Mouse (Mus musculus): ENCODE measurements around the gene Rhbdl3. TPM values are rescaled to one million over a fixed set of nuclear protein-coding genes. Genes with fewer than 3 reads are reported as not detected.

The Rhbdl3 gene
- total RNA-seq, 1 experiment = 1.3 TPM

- Histone ChIP-seq H3K4me3 (ENCODE audit: insufficient read depth in 1 of 2, low read depth in 1 of 2, low read length in 2 of 2, poor library complexity in 1 of 2, severe bottlenecking in 1 of 2) (peak overlapping the region in 1 of 2 experiments; percentile 48; a peak in 2 of 4 replicates), H3K9me3 (ENCODE audit: control insufficient read depth, insufficient read depth, low read depth, low read length) (no peaks in the 10 kb centered on the region), H3K4me1 (ENCODE audit: control insufficient read depth in 2 of 2, insufficient read depth in 2 of 2, low read length in 2 of 2, poor library complexity in 1 of 2) (peaks cover 0 to 6% of the 10 kb centered on the region in 2 experiments; a peak in 2 of 4 replicates), H3K36me3 (ENCODE audit: control insufficient read depth, insufficient read depth, low read length, poor library complexity, severe bottlenecking) (no peaks in the 10 kb centered on the region), H3K27ac (ENCODE audit: insufficient read depth, low read depth, low read length, poor library complexity, severe bottlenecking) (no peak overlapping the region), H3K9ac (ENCODE audit: insufficient read depth, low read depth, low read length, poor library complexity, severe bottlenecking) (no peak overlapping the region)
- in situ Hi-C loops (cut with MboI; ENCODE audit: low sequenced_read_pairs in 2 of 2, unreplicated experiment in 2 of 2) = no loop called here
- TF ChIP-seq HCFC1 (IDR thresholded peaks at IDR 0.05; ENCODE audit: borderline replicate concordance, insufficient read depth, low read length) = no peak
- no peak for TF ChIP-seq ZC3H11A (IDR thresholded peaks at IDR 0.05; ENCODE audit: borderline replicate concordance, low read depth, low read length)
- peak; percentile 87 for DNase-seq (ENCODE audit: low read depth, low spot score)
Measured at GRCm38 (mm10) chr11:80302536-80302935, 1.8 kb downstream of the Rhbdl3 start.

- Histone ChIP-seq H3K9me3 (ENCODE audit: control insufficient read depth, insufficient read depth, low read depth, low read length) (no peaks in the 10 kb centered on the region), H3K4me3 (ENCODE audit: insufficient read depth in 1 of 2, low read depth in 1 of 2, low read length in 2 of 2, poor library complexity in 1 of 2, severe bottlenecking in 1 of 2) (no peak overlapping the region)
- in situ Hi-C loops (cut with MboI; ENCODE audit: low sequenced_read_pairs in 2 of 2, unreplicated experiment in 2 of 2) = no loop called here
Measured at GRCm38 (mm10) chr11:80303746-80304145, 3.0 kb downstream of the Rhbdl3 start.

GRCm38 (mm10) chr11:80304846-80305245, 4.1 kb downstream of the Rhbdl3 start:
- Histone ChIP-seq H3K9me3 (ENCODE audit: control insufficient read depth, insufficient read depth, low read depth, low read length) (no peaks in the 10 kb centered on the region), H3K9ac (ENCODE audit: insufficient read depth, low read depth, low read length, poor library complexity, severe bottlenecking) (no peak overlapping the region), H3K27ac (ENCODE audit: insufficient read depth, low read depth, low read length, poor library complexity, severe bottlenecking) (no peak overlapping the region), H3K36me3 (ENCODE audit: control insufficient read depth, insufficient read depth, low read length, poor library complexity, severe bottlenecking) (no peaks in the 10 kb centered on the region), H3K4me3 (ENCODE audit: insufficient read depth in 1 of 2, low read depth in 1 of 2, low read length in 2 of 2, poor library complexity in 1 of 2, severe bottlenecking in 1 of 2) (no peak overlapping the region), H3K4me1 (ENCODE audit: control insufficient read depth in 2 of 2, insufficient read depth in 2 of 2, low read length in 2 of 2, poor library complexity in 1 of 2) (peaks cover 0 to 6% of the 10 kb centered on the region in 2 experiments; a peak in 2 of 4 replicates)
- no peak for DNase-seq (ENCODE audit: low read depth, low spot score)
- TF ChIP-seq MAFK (IDR thresholded peaks at IDR 0.05; ENCODE audit: insufficient read depth, low read depth, low read length) (no peak), ZNF384 (IDR thresholded peaks at IDR 0.05; ENCODE audit: low read depth, low read length) (no peak), ZC3H11A (IDR thresholded peaks at IDR 0.05; ENCODE audit: borderline replicate concordance, low read depth, low read length) (no peak), CHD2 (IDR thresholded peaks at IDR 0.05; ENCODE audit: low read depth, low read length) (no peak), HCFC1 (IDR thresholded peaks at IDR 0.05; ENCODE audit: borderline replicate concordance, insufficient read depth, low read length) (no peak)
- in situ Hi-C loops (cut with MboI; ENCODE audit: low sequenced_read_pairs in 2 of 2, unreplicated experiment in 2 of 2) = no loop called here

More at GRCm38 (mm10) chr11:80303746-80304145, 3.0 kb downstream of the Rhbdl3 start:
- Histone ChIP-seq H3K9ac (ENCODE audit: insufficient read depth, low read depth, low read length, poor library complexity, severe bottlenecking) (no peak overlapping the region), H3K4me1 (ENCODE audit: control insufficient read depth in 2 of 2, insufficient read depth in 2 of 2, low read length in 2 of 2, poor library complexity in 1 of 2) (peaks cover 0 to 6% of the 10 kb centered on the region in 2 experiments; a peak in 2 of 4 replicates), H3K36me3 (ENCODE audit: control insufficient read depth, insufficient read depth, low read length, poor library complexity, severe bottlenecking) (no peaks in the 10 kb centered on the region), H3K27ac (ENCODE audit: insufficient read depth, low read depth, low read length, poor library complexity, severe bottlenecking) (no peak overlapping the region)
- TF ChIP-seq HCFC1 (IDR thresholded peaks at IDR 0.05; ENCODE audit: borderline replicate concordance, insufficient read depth, low read length) (no peak), MAFK (IDR thresholded peaks at IDR 0.05; ENCODE audit: insufficient read depth, low read depth, low read length) (no peak), ZC3H11A (IDR thresholded peaks at IDR 0.05; ENCODE audit: borderline replicate concordance, low read depth, low read length) (no peak), ZNF384 (IDR thresholded peaks at IDR 0.05; ENCODE audit: low read depth, low read length) (no peak), CHD2 (IDR thresholded peaks at IDR 0.05; ENCODE audit: low read depth, low read length) (no peak)
- no peak for DNase-seq (ENCODE audit: low read depth, low spot score)

GRCm38 (mm10) chr11:80308537-80308936, 7.8 kb downstream of the Rhbdl3 start:
- in situ Hi-C loops (cut with MboI; ENCODE audit: low sequenced_read_pairs in 2 of 2, unreplicated experiment in 2 of 2) = no loop called here
- H3K9me3 ChIP-seq (ENCODE audit: control insufficient read depth, insufficient read depth, low read depth, low read length) = no peaks in the 10 kb centered on the region

GRCm38 (mm10) chr11:80311271-80311670, 10.6 kb downstream of the Rhbdl3 start:
- no peak overlapping the region for H3K9ac ChIP-seq (ENCODE audit: insufficient read depth, low read depth, low read length, poor library complexity, severe bottlenecking)
- no peaks in the 10 kb centered on the region for H3K4me1 ChIP-seq (ENCODE audit: control insufficient read depth in 2 of 2, insufficient read depth in 2 of 2, low read length in 2 of 2, poor library complexity in 1 of 2)
- H3K27ac ChIP-seq (ENCODE audit: insufficient read depth, low read depth, low read length, poor library complexity, severe bottlenecking) = no peak overlapping the region
- in situ Hi-C loops (cut with MboI; ENCODE audit: low sequenced_read_pairs in 2 of 2, unreplicated experiment in 2 of 2) = no loop called here
- no peak for DNase-seq (ENCODE audit: low read depth, low spot score)
- H3K9me3 ChIP-seq (ENCODE audit: control insufficient read depth, insufficient read depth, low read depth, low read length) = no peaks in the 10 kb centered on the region
- H3K4me3 ChIP-seq (ENCODE audit: insufficient read depth in 1 of 2, low read depth in 1 of 2, low read length in 2 of 2, poor library complexity in 1 of 2, severe bottlenecking in 1 of 2) = no peak overlapping the region
- TF ChIP-seq ZNF384 (IDR thresholded peaks at IDR 0.05; ENCODE audit: low read depth, low read length) (no peak), MAFK (IDR thresholded peaks at IDR 0.05; ENCODE audit: insufficient read depth, low read depth, low read length) (no peak), ZC3H11A (IDR thresholded peaks at IDR 0.05; ENCODE audit: borderline replicate concordance, low read depth, low read length) (no peak), HCFC1 (IDR thresholded peaks at IDR 0.05; ENCODE audit: borderline replicate concordance, insufficient read depth, low read length) (no peak), CHD2 (IDR thresholded peaks at IDR 0.05; ENCODE audit: low read depth, low read length) (no peak)
- H3K36me3 ChIP-seq (ENCODE audit: control insufficient read depth, insufficient read depth, low read length, poor library complexity, severe bottlenecking) = no peaks in the 10 kb centered on the region

More at GRCm38 (mm10) chr11:80308537-80308936, 7.8 kb downstream of the Rhbdl3 start:
- no peak overlapping the region for H3K4me3 ChIP-seq (ENCODE audit: insufficient read depth in 1 of 2, low read depth in 1 of 2, low read length in 2 of 2, poor library complexity in 1 of 2, severe bottlenecking in 1 of 2)
- DNase-seq (ENCODE audit: low read depth, low spot score) = no peak
- no peak overlapping the region for H3K9ac ChIP-seq (ENCODE audit: insufficient read depth, low read depth, low read length, poor library complexity, severe bottlenecking)
- no peak overlapping the region; the same call in 1 of the 2 replicates for H3K27ac ChIP-seq (ENCODE audit: insufficient read depth, low read depth, low read length, poor library complexity, severe bottlenecking)
- H3K4me1 ChIP-seq (ENCODE audit: control insufficient read depth in 2 of 2, insufficient read depth in 2 of 2, low read length in 2 of 2, poor library complexity in 1 of 2) = no peaks in the 10 kb centered on the region
- TF ChIP-seq ZNF384 (IDR thresholded peaks at IDR 0.05; ENCODE audit: low read depth, low read length) (no peak), ZC3H11A (IDR thresholded peaks at IDR 0.05; ENCODE audit: borderline replicate concordance, low read depth, low read length) (no peak), CHD2 (IDR thresholded peaks at IDR 0.05; ENCODE audit: low read depth, low read length) (no peak), HCFC1 (IDR thresholded peaks at IDR 0.05; ENCODE audit: borderline replicate concordance, insufficient read depth, low read length) (no peak), MAFK (IDR thresholded peaks at IDR 0.05; ENCODE audit: insufficient read depth, low read depth, low read length) (no peak)
- H3K36me3 ChIP-seq (ENCODE audit: control insufficient read depth, insufficient read depth, low read length, poor library complexity, severe bottlenecking) = no peaks in the 10 kb centered on the region
